Mouse (Mus musculus): Measurements from ENCODE around the gene Chrdl2. TPM values are rescaled to one million over a fixed set of nuclear protein-coding genes. Genes with fewer than 3 reads are reported as not detected.
A peak's percentile ranks its signal among the peaks of the same experiment; 100 is the strongest.
"Not testable (repeated sequence)": the region's sequence is repeated elsewhere in the genome, so short reads cannot be mapped to it uniquely, and the experiment has no call there.

Chrdl2 gene
- total RNA-seq, 1 experiment from 2014 or later = not detected

DNA sequence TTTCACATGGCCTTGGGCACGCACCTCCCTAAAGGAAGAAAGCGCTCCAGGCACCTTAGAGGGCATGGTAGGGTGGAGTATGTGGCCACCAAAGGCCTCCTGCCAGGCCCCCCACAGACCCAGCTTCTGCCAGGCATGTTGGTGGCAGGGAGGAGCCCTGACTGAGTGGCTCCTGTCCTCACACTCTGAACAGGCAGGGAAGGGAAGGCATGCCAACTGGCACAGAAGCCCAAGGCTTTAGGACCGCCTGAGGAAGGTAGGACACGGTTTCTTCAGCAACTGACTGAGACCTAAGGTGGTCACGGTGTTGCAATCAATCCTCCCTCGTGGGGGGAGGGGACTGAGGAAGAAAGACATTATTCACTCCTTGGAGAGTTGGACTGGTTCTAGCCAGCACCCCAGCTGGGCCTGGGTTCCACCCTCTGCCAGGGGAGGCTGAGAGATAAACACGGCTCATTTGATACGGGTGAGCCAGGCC is 8.2 kb downstream of the Chrdl2 start:
- no peak for ATAC-seq (replicated peaks in 1 of 2; ENCODE audit: insufficient read depth in 1 of 2, low FRiP score in 2 of 2, low TSS enrichment in 1 of 2, low read depth in 1 of 2, poor library complexity in 2 of 2, severe bottlenecking in 2 of 2)

DNA sequence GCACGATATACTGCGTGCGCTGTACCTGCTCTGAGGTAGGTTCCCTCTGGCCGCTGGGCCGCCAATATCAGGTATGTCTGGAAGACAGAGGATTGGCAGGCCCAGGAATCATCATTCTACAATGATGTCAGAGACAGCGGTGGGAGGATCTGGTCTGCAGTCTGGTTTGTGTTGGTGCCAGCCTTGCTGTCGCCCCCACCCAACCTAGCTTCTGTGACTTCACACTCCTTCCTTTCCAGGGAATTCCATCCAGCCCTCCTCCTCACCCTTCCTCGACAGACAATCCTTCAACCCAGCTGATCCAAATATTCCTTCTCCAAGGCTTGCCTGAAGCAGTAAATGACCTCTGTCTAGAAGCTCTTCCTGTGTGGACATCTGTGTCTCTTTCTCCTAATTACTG is 11.1 kb downstream of the Chrdl2 start:
- ATAC-seq (replicated peaks in 1 of 2; ENCODE audit: insufficient read depth in 1 of 2, low FRiP score in 2 of 2, low TSS enrichment in 1 of 2, low read depth in 1 of 2, poor library complexity in 2 of 2, severe bottlenecking in 2 of 2) = no peak

DNA sequence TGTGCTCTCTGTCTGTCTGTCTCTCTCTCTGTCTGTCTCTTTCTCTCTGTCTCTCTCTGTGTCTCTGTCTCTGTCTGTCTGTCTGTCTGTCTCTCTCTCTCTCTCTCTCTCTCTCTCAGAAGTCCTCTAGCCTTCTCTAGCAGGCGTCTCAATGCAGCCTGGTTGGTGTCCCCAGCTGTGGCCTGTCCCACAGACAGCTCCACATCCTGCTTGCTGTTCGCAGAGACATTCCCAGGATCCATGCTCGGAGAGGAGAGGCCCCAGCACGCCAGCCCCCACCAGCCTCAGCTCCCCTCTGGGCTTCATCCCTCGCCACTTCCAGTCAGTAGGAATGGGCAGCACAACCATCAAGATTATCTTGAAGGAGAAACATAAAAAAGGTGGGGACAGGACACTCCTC is 21.4 kb downstream of the Chrdl2 start:
- ATAC-seq (replicated peaks in 1 of 2; ENCODE audit: insufficient read depth in 1 of 2, low FRiP score in 2 of 2, low TSS enrichment in 1 of 2, low read depth in 1 of 2, poor library complexity in 2 of 2, severe bottlenecking in 2 of 2) = no peak

DNA sequence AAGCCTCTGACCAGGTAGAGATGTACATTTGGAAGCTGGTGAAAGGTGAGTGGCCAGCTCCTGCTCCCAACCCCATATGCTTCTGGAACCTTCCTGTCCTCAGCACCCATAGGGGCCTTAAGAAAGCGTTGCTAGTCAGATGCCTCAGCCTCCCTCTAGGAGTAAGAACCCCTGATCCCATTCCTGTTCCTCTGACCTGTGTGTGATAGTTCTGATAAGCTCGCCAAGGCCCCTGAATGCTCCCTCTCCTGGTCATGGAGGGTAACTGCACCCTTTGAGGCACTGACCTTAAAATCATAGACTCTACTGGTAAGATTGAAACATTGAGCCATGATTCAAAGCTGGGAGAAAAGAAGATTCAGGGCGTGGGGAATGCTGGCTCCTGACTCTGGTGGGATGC is 23.3 kb downstream of the Chrdl2 start:
- ATAC-seq (replicated peaks in 1 of 2; ENCODE audit: insufficient read depth in 1 of 2, low FRiP score in 2 of 2, low TSS enrichment in 1 of 2, low read depth in 1 of 2, poor library complexity in 2 of 2, severe bottlenecking in 2 of 2) = no peak

GRCm38 (mm10) chr7:100030996-100031749 is 25.2 kb downstream of the Chrdl2 start:
- no peak for ATAC-seq (replicated peaks in 1 of 2; ENCODE audit: insufficient read depth in 1 of 2, low FRiP score in 2 of 2, low TSS enrichment in 1 of 2, low read depth in 1 of 2, poor library complexity in 2 of 2, severe bottlenecking in 2 of 2)

DNA sequence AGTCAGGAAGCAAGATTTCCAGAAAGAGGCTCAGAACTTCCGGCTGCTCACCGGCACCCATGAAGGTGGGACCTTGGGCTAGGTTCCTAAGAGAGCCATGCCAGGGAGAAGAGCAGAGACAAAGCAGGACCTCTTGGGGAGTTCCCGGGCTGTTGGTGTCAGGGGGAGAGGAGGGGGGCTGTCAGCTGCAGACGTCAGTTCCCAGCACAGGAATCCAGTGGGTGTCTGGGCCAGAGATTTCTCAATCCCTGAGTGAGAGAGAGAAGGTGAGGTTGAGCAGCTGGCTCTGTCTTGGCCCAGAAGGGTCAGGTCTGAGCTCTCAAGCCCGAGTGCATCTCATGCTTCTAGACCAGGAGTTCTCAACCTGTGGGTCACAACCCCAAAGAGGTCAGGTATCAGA is 27.7 kb downstream of the Chrdl2 start:
- ATAC-seq (replicated peaks in 1 of 2; ENCODE audit: insufficient read depth in 1 of 2, low FRiP score in 2 of 2, low TSS enrichment in 1 of 2, low read depth in 1 of 2, poor library complexity in 2 of 2, severe bottlenecking in 2 of 2) = no peak

DNA sequence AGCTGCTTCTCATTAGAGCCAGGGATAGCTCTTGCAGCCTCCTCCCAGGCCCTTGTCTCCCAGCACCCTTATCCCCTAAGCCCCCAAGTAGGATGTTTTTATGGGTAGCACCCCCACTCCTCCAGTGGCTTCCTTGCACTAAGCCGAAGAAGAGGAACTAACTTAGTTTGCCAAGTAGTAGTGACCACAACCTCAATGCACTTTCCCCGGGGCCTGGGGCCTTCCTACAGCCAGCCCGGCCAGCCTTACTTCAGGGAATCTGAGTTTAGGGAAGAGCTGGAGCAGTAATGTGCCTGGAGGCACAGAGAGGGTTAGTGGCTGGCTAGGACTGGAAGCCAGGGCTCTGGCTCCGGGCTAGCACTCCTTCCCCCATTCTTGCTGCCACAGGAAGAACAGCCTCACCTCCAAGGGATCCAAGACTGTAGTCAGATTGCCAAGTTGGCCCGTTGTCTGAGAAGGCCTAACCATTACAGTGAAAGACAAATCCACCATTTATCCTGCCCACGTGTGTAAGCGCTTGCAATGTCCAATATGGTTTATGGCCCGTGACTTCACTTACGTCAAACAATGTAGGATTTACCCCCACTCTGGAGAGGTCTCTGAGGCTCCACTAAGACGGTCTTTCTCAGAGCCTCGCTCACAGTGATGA is 29.0 kb downstream of the Chrdl2 start:
- peak; percentile 89 to 91 for ATAC-seq (replicated peaks in 1 of 2; ENCODE audit: insufficient read depth in 1 of 2, low FRiP score in 2 of 2, low TSS enrichment in 1 of 2, low read depth in 1 of 2, poor library complexity in 2 of 2, severe bottlenecking in 2 of 2)

DNA sequence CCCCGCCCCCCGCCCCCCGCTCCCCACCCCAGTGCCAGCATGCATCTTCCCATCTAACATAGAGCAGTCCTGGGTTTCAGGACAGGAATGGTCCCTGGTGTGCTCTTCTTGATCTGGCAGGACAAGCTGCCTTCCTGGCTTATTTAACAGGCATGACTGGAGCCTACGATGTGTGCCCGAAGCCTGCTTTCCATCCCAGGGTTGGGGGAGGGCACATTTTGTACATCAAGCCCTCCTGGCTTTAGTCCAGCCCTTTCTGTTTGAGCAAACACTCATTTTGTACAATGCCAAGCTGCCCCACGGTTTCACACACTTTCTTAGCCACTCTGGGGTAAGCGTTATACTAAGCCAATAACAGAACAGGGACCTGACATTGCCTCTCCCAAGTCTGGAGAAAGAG is 30.1 kb downstream of the Chrdl2 start:
- no peak for ATAC-seq (replicated peaks in 1 of 2; ENCODE audit: insufficient read depth in 1 of 2, low FRiP score in 2 of 2, low TSS enrichment in 1 of 2, low read depth in 1 of 2, poor library complexity in 2 of 2, severe bottlenecking in 2 of 2)

- ATAC-seq (replicated peaks in 1 of 2; ENCODE audit: insufficient read depth in 1 of 2, low FRiP score in 2 of 2, low TSS enrichment in 1 of 2, low read depth in 1 of 2, poor library complexity in 2 of 2, severe bottlenecking in 2 of 2) = no peak
Measured at GRCm38 (mm10) chr7:100036495-100036894, 30.5 kb downstream of the Chrdl2 start.

GRCm38 (mm10) chr7:100042120-100042519 is 36.1 kb downstream of the Chrdl2 start:
- ATAC-seq (replicated peaks in 1 of 2; ENCODE audit: insufficient read depth in 1 of 2, low FRiP score in 2 of 2, low TSS enrichment in 1 of 2, low read depth in 1 of 2, poor library complexity in 2 of 2, severe bottlenecking in 2 of 2) = no peak

- ATAC-seq (replicated peaks in 1 of 2; ENCODE audit: insufficient read depth in 1 of 2, low FRiP score in 2 of 2, low TSS enrichment in 1 of 2, low read depth in 1 of 2, poor library complexity in 2 of 2, severe bottlenecking in 2 of 2) = no peak
Measured at GRCm38 (mm10) chr7:100043096-100043495, 37.1 kb downstream of the Chrdl2 start.

DNA sequence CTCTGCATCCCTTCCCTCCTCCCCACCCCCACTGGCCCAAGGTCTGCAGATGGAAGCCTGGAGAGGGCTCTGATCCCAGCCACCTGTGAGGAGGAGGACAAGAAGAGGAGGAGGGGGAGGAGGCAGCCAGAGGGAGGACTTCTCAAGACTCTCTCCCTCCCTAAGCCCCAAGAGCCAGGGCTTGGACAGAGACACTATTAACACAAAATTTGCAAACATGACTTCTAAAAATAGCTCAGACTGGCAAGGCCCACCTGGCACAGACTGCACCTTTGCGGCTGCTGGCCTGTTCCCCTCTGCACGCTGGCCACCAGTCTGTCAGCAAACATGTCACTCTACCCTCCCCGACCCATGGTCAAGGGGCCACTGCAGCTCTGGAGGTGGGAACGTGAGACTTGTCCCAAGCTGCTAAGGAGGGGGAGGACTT is 37.6 kb downstream of the Chrdl2 start:
- ATAC-seq (replicated peaks in 1 of 2; ENCODE audit: insufficient read depth in 1 of 2, low FRiP score in 2 of 2, low TSS enrichment in 1 of 2, low read depth in 1 of 2, poor library complexity in 2 of 2, severe bottlenecking in 2 of 2) = no peak

GRCm38 (mm10) chr7:100046486-100046885 is 40.5 kb downstream of the Chrdl2 start:
- no peak for ATAC-seq (replicated peaks in 1 of 2; ENCODE audit: insufficient read depth in 1 of 2, low FRiP score in 2 of 2, low TSS enrichment in 1 of 2, low read depth in 1 of 2, poor library complexity in 2 of 2, severe bottlenecking in 2 of 2)

GRCm38 (mm10) chr7:100051904-100052303 is 45.9 kb downstream of the Chrdl2 start:
- no peak for ATAC-seq (replicated peaks in 1 of 2; ENCODE audit: insufficient read depth in 1 of 2, low FRiP score in 2 of 2, low TSS enrichment in 1 of 2, low read depth in 1 of 2, poor library complexity in 2 of 2, severe bottlenecking in 2 of 2)

- ATAC-seq (replicated peaks in 1 of 2; ENCODE audit: insufficient read depth in 1 of 2, low FRiP score in 2 of 2, low TSS enrichment in 1 of 2, low read depth in 1 of 2, poor library complexity in 2 of 2, severe bottlenecking in 2 of 2) = not testable (repeated sequence)
Measured at GRCm38 (mm10) chr7:100052991-100053390, 47.0 kb downstream of the Chrdl2 start.

DNA sequence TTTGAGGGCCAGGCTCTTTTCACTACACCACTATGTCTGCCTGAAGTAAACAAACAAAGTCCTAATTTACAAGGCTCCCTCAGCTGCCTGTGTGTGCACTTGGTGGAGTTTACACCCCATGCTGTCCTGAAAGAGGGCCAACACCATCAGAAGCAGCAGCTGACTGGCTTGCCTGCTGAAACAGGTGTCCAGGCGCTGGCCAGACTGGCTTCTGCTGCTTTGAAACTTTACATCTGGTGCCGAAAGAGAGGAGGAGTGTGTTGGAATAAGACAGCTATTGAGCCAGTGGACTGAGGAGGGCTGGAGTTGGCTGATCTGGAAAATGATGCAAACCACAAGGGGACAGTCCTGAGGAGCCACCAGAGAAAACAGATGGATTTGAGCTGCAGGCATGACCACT is 68.0 kb downstream of the Chrdl2 start:
- no peak for ATAC-seq (replicated peaks in 1 of 2; ENCODE audit: insufficient read depth in 1 of 2, low FRiP score in 2 of 2, low TSS enrichment in 1 of 2, low read depth in 1 of 2, poor library complexity in 2 of 2, severe bottlenecking in 2 of 2)

DNA sequence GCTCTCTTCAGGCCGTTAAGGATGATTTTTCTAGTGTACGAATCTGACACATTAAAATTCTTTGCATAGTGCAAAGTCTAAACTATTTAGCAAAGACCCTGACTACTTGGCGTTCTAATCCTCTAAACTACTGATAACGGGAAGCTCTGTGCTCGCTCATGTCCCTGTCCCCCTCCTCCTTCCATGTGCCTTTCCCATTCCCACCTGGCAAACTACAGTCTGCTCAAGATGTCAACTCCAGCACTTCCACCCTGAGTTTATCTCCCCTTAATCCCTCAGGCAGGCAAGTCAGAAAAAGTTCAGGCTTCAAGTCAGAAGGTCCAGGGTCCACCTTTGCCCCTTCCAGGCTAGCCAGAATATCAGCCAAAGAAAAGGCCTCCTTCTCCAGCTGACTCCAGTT is 70.3 kb downstream of the Chrdl2 start:
- ATAC-seq (replicated peaks in 1 of 2; ENCODE audit: insufficient read depth in 1 of 2, low FRiP score in 2 of 2, low TSS enrichment in 1 of 2, low read depth in 1 of 2, poor library complexity in 2 of 2, severe bottlenecking in 2 of 2) = no peak

GRCm38 (mm10) chr7:100077071-100077470 is 71.1 kb downstream of the Chrdl2 start:
- no peak for ATAC-seq (replicated peaks in 1 of 2; ENCODE audit: insufficient read depth in 1 of 2, low FRiP score in 2 of 2, low TSS enrichment in 1 of 2, low read depth in 1 of 2, poor library complexity in 2 of 2, severe bottlenecking in 2 of 2)

All from hematopoietic stem cell, adult 5-6 weeks (primary cell).